Mouse (Mus musculus) A20 (cell line): ENCODE data around the gene Rbms1.

Experiments
- DNase-seq: peaks from one replicate; pipeline ENCODE4 v3.0.0-alpha.2; 2011; ENCODE audit warnings: low read depth, low spot score

The Rbms1 gene

DNA sequence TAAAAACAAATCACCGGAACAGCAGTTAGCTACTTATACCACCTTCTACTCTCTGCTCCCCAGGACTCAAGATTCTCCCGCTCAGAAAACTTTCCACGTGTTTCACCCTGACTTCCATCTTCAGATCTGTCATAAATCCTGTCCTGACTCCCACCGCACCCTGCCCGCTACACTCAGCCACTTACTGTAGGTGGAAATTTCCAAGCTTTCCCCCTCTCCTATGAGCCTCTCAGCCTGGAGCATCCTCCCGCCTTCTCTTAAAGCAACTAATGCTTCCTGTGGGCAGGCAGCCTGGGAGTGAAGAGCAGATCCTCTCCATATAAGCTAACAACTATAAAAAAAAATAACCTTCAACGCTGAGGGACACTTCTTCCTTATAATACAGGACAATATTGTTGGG is 44.6 kb downstream of the Rbms1 start:
- no peak for DNase-seq

DNA sequence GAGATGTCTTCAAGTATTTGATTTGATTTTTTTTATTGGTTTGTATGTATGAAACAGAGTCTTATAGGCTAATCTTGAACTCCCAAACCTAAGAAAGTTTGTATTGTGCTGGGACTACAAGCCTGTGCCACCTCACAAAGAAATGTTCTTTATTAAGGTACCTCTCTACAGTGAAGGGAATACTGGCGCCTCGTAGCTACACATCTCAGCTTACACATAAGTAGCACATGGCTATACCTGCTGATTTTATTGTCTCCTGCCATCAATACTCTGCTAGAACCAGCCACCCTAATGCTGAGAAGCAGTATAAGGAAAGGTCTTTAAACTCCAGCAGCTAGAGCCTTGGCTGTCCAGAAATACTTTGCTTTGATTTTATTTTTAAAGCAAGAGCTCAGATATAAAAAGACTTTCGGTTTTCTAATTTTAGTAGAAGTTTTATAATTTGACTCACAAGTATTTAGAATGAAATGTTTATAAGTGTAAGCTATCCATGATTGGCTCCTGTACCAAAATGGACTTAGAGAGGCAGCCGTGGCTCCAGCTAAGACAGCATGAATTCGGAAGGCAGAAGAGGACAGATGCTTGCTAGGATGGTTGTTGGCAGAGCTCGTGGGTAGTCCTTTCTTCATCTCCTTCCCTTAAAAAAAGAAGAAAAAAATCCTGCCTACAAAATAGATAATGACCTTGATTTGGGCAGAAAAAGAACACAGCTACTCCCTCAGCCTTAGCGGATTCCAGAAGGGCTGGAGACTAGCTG is 48.3 kb downstream of the Rbms1 start:
- no peak for DNase-seq

DNA sequence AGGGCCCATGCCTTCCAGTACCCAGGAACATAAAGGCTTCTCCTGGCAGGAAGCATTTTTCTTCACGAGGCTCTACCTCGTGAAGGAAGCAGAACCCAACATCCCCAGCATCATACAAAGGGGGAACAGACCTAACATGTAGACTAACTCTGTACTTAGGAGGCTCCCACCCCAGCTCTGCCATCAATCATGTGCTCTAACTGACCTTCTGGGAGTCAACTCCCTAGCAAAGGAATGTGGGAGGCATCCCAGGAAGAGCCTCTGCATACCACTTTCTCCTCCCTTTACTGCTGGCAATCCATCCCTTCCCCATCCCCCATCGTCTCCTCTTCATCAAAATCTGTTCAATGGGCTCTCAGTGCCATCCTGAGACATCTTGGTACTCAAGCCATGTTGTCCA is 49.7 kb downstream of the Rbms1 start:
- no peak for DNase-seq

DNA sequence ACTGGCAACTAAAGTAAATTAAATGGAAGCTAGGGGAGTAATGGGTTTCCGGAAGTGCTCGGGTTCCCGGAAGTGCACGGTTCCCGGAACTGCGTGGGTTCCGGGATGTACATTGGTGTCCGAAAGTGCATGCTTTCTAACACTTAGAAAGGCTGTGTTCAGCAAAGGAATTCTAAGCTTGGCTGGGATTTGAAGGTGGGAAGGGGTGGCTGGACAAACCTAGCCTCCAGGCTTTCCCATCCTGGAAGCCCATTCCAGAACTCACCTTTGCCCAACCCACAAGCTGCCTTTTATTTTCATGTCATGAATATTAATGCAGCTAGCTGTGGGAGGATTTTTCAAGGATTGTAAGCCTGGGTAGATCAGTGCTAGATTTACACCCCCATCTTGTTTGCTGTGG is 51.3 kb downstream of the Rbms1 start:
- DNase-seq = no peak

DNA sequence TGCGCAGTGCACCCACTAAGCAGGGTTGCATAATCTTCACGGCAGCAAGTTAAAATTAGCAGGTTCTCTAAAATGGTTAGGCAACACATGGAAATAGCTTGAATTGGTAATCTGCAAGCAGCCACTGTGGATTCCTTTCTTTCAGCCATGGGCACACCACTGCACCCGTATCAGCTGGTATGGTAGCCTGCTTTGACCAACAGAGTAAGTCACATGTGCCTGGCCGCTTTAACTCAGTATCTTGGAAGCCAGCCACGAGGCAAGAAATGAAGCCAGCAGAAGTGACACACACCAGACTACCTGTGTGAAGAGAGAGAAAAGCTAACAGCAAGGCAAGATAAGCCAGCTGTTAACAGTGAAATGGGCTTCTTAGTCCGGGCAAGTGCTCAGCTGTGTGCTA is 52.2 kb downstream of the Rbms1 start:
- DNase-seq = no peak

DNA sequence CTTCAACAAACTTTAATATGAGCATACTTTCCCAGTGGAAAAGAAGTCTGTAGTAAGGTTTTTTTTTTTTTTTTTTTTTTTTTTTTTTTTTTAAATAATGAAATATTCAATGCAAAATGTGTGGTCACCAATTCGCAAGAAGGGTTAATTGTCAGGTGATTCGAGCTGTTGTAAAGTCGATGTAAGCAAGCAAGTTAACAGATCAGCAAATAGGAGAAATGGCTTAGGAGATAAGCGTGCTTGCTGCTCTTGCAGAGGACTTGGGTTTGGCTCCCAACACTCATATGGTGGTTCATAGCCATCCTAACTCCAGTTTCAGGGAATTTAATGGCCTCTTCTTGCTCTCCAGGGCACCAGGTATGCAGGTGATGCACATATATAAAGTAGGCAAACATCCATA is 54.4 kb downstream of the Rbms1 start:
- no peak for DNase-seq

DNA sequence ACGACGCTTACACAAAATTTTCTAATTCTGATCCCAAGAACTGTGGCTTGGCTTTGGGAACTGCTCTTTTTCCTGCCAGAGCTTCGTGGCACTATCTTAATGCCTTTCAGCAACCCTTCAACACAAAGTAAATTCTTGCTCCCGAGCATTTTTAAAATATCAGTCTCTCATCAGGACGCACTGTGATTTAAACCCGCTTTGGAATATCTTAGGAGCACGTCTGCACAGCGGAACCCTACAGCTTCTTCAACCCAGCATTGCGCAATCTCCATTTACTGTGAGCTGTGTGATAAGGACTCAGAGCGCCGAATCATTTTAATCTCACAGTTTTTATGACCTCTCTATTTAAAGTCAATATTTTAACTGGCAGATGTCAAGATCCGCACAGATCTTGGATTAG is 54.9 kb downstream of the Rbms1 start:
- no peak for DNase-seq

DNA sequence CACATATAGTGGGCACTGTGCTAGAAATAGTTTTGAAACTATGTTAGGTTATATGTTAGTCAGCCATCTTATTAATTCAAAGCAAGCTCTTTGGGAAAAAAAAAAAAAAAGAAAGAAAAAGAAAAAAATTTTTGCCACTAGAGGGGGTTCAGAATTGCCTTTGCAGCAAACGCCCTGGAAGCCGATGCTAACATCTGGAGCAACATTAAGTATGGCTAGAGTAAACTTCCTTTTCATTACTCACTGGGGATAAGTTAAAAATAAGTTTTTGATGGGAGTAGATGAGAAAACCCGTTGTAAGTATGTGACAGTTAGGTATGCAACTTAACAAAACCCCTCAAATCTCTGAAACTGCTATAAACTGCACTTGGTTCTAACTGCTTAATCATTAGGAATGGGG is 57.7 kb downstream of the Rbms1 start:
- peak; percentile 29 for DNase-seq

DNA sequence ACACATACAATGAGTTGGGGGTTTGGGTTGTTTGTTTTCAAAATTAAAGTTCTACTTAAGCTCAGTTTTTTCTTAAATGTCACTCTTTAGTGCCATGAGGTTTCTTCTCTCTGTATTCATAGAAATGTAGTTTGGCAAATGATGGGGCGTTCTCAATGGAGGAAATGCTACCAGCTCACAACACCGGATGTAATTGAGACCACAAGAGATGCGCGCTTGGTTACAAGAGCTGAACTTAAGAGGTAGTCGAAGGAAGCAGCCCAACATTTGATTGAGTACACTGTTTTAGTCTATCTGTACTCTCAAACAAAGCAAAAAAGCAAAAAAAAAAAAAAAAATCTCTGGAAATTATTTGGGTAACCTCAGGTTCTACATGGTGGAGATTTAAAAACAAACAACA is 58.9 kb downstream of the Rbms1 start:
- no peak for DNase-seq

DNA sequence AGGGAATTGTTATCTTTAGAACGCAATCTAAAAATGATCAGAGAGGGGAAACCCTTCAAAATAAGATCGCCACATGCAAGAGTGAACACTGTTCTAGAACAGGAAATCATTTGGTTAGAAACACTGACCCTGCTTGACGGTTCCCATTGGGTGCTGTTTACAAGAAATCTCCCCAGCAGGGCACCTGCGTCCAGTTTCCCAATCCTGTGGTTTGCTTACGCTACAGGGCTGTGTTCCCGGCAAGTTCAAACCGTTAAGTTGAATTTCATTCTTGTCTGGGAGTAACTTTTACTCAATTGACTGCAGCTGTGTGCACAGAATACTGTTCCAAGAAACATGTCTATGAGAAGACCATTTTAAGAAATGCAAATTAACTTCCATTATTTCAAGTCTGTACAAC is 59.5 kb downstream of the Rbms1 start:
- DNase-seq = peak; percentile 59

DNA sequence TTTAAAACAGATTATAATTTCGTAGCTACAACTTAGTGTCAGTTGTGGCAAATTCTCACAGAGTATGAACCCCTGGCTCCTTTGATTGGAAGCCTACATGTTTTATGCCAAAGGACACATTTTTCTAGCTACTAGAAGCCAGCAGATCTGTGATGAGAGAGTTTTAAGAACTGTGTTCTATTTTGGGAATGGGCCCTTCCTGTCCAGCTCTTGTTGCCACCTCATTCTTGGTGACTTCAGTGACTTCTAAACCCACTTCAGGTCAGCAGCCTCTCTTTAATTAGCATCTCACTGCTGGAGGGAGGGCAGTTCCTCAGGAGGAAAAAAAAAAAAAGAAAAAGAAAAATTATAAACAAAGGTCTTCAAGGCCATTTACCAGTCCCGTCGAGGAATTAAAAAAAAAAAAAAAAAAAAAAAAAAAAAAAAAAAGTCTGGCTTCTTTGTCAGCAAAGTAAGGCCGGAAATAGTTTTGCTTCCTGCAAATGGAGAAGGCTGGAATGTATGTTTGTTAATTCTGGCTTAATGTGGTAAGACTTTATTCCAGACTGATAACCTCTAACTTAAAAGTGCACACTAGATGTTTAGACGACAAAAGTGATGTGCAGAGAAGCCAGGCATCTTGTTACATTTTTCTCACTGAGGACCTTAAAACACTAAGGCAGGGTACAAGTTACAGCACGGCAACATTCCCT is 60.4 kb downstream of the Rbms1 start:
- no peak for DNase-seq

DNA sequence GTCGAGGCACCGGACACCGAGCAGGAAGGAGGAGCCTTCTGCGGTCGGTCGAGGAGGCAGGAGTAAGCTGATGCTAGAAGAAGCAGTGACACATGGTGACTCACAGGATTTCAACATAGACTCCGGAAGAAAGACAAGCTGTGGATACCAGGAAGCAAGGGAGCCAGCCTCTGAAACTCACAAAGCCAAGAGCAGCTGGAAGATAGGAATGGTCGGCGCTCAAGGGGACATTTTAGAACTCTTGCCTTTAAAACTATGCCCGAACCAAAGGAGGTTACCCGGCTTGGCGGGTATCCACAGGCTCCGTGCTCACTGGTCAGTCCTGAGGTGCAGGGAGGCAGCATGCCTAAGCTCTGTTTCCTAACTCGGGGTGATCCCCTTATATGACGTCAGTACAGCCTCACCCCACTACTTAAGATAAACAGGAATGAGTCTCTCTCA is 61.5 kb downstream of the Rbms1 start:
- no peak for DNase-seq

DNA sequence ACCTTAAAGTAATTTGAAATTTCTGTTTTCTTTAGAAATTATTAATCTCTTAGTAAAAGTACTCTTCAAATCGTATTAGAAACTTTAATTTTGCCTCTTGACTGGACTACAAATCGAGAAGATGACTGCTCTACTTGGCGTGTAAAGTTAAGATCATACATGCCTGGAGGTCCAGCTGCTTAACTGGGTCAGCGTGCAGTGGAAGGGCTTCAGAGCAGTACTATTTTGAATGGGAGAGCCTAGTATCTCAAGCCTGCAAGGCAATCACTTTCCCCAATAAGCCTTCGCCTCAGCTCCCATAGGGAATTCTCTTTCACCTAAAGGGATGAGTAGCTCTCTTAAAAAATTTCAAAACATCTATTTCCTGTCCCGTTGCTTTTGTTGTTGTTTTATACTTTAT is 62.0 kb downstream of the Rbms1 start:
- no peak for DNase-seq

DNA sequence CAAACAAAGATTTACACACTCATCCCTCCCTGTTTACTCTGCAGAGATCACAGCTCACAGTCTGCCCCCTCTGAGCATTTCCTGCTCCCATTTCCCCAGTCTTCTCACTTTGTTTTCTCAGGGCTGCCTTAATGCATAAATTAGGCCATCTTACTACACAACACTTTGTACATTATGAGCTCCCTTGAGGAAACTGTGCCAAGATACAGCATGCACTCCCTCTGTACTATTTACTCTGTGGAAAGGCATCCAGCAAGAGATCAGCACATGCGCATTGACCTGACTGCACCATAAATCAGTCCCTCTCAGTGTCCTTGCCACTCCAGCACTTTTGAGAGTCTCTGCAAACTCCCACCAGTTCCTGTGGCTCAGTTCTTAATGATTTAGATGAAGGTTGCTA is 70.0 kb downstream of the Rbms1 start:
- DNase-seq = no peak

DNA sequence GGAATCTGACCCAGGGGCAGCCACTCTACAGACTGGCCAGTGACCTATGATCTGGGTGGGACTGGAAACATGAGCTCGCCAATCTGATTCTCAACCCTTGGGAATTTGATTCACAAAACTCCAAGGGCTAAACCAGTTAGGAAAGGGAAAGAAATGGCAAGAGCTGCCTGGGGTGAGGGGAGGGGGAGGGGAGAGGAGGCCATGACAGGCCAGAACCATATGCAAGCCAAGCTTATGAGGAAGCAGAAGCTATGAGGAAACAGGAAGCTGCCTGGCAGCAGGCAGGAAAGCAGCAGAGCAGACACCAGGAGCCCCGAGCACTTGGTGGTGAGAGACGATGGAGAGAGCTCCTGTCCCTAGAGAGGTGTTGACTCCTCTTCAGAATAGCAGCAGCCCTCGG is 79.1 kb downstream of the Rbms1 start:
- DNase-seq = peak; percentile 37

DNA sequence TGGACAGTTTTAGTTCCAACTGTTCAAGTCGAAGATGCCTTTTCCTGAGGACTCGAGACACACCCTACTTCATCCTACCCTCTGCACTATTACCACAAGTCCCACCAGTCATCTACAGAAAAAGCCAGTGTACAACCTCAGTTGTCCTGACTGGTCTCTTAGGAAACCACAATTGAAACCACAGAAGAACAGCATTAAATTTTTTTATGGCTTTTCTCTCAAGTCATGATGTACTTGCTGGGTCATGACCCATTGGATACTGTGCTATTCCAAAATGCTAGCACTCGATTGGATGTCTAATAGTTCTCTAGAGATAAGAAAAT is 80.0 kb downstream of the Rbms1 start:
- DNase-seq = no peak

DNA sequence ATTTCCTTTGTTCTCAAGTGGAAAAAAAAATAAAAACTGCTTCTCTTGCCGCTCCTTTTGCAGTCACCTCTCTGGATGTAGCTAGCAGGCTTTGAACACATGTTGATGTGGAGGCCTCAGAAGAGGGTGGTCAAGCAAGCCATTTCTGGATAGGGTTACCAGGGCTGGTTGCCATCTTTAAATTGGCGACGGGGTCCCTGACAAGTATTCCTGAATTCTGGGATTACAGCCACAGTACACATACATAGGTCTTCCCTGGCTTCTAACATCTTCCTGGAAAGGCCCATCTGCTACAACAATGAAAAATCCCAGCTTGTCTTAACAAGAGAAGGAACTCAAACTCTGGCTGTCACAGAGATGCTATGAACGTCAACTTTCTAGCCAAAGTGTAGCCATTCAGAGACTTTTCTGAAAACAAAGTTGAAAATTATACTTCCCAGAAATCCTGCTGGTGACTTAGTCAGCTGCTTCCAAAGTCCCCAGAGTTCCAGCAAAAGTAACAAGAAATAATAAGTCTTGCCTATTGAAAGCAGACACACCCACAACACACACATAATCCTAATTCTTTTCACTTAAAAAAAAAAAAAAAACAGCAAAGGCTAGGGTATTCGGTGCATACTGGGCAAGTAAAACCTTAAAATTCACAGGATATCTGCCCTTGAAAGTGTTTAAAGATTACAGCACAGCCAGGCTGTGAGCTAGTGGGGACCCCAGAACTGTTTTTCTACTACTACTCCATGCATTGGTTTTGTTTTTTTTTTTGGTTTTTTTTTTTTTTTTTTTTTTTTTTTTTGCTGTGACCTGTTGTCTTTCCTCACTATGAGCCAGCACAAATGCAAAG is 80.6 kb downstream of the Rbms1 start:
- no peak for DNase-seq

DNA sequence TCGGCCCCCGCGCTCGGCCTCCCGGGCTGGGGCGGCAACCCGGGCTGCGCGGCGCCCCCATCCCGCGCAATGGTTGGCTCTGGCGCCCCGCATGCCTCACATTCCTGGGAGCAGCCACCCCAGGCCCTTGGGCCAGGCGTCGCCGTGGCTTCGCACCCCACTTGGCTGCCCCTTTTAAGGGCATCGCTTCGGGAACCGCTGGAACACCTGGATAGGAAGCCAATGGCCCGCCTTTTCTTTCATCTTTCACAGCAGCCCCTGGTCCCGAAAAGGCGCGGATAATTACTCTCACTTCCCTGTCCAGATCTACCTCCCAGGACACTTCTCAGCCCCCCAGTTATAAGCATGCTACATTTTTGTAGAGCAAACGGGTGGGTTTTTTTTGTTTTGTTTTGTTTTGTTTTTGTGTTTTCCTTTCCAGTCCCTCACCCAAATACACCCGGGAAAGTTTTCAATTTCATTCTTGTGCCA is 81.4 kb downstream of the Rbms1 start:
- peak; percentile 52 for DNase-seq

DNA sequence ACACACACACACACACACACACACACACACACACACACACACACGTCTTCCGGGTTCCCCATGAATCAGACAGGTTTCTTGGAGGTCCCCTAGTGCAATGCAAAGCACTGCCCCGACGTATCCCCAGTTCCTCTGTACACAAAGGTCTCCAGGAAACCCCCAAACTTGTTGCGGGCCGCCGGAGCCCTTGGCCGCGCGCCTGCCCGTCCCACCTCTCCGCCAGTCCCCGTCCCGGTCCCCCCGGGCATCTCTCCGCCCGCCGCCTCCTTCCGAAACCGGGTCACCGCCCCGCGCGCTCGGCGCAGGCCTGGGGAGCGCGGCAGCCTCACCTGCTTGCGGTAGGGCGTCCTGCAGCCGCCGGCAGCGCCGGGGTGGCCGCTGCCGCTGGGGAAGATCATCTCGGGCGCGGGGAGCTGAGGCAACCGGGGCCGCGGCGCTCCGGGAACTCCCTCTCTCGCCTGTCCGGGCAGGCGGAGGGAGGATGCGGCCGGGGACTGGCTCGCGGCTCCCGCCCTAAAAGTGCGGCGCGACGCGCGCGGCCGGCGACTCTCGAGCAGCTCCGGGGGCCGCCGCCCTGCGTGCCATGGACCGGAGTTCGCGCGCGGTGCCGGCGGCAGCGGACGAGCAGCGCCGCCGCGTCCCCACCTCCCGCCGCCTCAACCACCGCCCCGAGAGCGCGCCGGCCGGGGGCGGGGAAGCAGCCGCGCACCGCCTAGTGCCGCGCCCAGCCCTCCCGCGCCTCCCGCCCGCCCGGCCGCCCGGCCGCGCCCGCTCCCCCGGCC is 82.0 kb downstream of the Rbms1 start:
- DNase-seq = peak; percentile 84

DNA sequence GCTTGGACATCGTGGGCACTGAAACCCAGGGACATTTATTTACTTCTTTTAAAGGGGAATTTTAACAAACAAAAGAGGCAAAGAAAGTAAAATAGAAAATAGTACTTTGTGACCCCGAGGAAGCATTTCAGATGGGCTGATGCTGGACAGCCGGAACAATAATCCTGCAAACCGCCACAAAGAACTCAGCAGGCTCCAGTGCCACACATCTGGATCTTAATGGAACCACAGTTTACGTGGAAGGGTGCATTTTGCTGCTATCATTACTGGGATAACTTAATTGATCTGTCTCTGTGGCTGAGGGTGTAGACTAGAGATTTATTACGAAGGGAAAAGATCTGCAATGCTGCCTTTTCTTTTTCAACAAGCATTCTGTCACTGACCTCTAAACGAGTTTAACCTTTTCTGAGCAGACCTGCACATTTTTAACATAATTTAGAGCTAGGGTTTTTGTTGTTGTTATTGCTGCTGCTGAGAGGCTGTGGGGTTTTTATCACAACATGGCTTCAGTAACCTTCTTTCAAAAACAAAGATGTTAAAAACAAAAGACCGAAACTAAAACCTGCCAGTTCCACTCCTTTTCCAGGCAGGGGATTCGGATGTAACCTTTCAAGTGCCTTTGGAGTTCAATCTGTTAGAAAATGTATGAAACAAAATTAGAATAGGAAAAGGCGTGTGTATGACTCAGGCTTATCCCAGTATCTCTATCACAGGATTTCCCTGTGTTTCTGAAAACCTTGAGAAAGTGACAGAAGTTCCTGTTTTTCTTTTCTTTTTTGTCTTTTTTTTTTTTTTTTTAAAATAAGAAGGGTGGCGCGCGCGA is 82.8 kb downstream of the Rbms1 start:
- DNase-seq = no peak
